Mouse (Mus musculus): ENCODE results near the gene Bend5.

Gene Bend5

GRCm38 (mm10) chr4:111442435-111443238 lies 27.8 kb downstream of the Bend5 start:
- peak; percentile 37 to 49 for DNase-seq

- DNase-seq, result no peak
Observed at GRCm38 (mm10) chr4:111443906-111444615, 29.3 kb downstream of the Bend5 start.

GRCm38 (mm10) chr4:111444616-111445160 lies 29.9 kb downstream of the Bend5 start:
- no peak for DNase-seq

- no peak for DNase-seq
Observed at GRCm38 (mm10) chr4:111447918-111448317, 33.1 kb downstream of the Bend5 start.

- DNase-seq, result no peak
Observed at GRCm38 (mm10) chr4:111448586-111448985, 33.8 kb downstream of the Bend5 start.

GRCm38 (mm10) chr4:111449442-111450199 lies 34.8 kb downstream of the Bend5 start:
- DNase-seq, result no peak

DNA sequence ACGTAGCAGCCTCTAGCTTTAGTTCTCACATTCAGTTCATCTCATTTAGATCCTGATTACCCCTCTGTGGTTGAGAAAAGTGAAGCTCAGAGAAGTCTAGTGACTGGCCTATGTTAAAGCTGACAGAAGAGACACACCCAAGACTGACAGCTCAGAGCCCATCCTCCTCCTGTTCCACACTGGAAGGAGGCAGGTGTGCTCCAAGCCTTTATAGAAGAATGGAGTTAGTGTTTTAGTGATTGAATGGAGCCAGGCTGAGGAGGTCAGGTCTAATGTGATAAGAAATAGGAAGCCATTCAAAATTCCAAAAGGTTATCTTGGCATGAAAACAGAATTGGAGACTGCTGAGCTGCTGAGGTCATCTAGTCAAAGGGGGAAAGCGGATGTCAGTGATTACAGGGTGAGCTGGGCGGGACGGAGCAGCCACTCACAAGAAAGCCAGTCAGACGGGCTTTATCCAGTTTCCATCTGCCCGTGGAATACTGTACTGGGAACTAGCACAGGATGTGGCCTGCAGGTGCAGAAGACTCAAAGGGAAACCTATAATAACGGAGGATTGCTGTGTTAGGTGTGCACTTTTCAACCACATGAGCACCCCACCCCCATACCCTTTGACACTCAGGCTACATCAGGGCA lies 36.6 kb downstream of the Bend5 start:
- no peak for DNase-seq

DNA sequence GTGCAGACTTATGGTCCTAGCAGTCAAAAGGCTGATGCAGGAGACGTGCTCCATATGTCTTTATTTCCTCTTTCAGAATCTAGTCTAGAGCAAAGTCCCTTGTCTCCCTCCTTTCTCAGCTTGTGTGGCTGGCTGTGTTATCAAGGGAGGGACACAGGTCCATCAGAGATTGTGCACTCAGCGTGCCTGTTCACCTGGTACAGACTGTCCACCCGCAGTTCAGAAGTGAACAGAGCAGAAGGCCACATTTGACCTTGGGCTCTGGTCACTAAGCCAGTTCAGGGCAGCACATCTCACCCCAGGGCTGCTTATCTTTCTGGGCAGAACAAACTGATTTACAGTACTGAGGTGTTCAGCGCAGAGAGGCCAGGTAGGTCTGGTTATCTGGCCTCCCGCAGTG lies 37.4 kb downstream of the Bend5 start:
- no peak for DNase-seq

GRCm38 (mm10) chr4:111453275-111453674 lies 38.5 kb downstream of the Bend5 start:
- DNase-seq, result no peak

DNA sequence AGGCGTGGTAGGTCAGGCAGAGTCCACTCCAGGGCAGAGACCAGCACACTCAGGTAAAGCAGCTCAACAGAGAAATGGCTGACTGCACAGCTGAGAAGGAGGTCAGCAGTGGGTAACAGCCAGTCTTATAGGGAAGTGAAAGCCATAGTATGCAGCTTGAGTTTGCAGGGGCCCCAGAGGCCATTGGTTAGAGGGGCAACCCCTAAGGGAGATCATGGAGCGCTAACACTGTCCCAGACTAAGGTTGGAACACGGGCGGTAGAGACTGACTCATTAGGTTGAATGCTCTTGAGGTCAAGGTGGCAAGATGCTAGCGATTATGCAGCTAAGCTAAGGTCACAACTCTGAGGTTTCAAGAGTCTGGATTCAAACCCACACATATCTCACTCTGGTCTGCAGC lies 40.8 kb downstream of the Bend5 start:
- peak; percentile 35 for DNase-seq

DNA sequence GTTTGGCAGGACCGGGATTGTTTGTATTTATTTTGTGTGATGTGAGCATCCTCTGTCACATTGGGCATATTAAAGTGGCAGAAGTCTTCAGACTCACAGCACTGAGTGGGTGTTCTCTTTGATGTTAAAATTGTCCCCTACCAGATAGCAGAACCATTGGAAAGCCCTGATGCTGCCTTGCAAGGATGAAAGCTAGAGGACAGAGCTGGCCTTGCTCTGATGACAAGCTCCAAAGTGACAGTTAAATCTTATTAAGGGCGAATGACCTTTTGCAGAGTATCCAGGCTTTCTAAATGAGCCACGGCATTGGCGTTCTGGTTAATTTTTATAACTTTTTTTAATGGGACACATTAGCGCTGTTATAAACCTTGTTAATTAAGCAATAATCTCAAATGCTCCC lies 42.8 kb downstream of the Bend5 start:
- DNase-seq, result no peak

DNA sequence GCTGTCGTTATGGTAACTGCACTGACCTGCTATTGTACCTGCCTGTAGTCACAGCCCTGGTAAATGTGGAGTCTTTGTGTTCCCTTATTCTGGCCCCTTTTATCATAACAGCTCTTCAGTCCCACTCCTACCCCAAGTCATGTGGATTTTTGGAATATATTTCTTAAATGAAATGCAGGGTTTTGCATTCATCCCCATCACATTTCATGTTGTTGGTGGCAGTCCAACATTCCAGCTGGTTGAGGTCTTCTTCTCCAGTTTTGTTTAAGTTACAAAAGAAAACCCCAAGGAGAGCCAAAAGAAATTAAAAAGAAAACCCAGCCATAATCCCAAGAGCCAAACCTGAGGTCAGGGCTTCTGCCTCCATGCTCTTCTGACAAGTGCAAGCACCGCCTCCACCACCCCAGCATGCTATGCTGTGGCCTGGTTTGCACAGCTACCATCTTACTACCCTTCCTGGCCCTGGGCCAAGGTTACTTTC lies 52.5 kb downstream of the Bend5 start:
- no peak for DNase-seq

- DNase-seq, result no peak
Observed at GRCm38 (mm10) chr4:111467796-111468195, 53.0 kb downstream of the Bend5 start.

- no peak for DNase-seq
Observed at GRCm38 (mm10) chr4:111469847-111470246, 55.0 kb downstream of the Bend5 start.

- DNase-seq, result no peak
Observed at GRCm38 (mm10) chr4:111471726-111472125, 56.9 kb downstream of the Bend5 start.

DNA sequence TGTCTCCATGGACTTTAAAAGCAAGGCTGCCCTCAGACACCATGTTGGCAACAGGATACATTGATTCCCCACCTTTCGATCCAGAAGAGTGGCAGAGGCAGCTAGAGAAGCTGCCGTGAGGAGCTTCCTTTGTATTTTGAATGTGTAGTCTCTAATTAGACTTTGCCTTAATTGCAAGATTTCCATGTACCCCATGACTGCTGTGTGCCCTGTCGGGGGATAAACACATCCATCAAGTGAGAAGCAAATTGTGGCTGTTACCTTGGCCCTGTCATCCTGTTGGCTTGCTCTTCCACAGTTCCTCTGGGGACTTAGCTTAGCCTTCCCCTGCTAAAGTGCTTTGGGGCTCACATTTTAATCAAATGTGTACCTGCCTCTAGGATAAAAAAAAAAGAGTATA lies 57.7 kb downstream of the Bend5 start:
- no peak for DNase-seq

DNA sequence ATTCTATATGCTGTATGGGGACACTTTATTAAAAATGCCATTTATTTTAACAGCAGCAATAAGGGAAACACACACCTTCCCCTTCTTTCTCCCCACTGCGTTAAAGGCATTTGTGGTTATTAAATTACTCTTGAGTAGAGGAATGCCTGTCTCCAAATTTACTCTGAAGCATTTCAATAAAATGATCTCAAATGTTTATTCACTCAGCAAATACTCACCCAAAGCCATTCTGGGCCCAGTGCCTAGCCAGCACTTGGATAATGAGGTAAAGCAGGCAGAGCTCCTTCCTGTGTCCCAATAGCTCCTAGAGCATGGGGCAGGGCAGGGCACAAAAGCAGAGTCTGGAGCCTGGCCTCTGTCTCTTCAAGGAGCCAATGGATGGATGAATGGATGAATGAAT lies 58.2 kb downstream of the Bend5 start:
- no peak for DNase-seq

DNA sequence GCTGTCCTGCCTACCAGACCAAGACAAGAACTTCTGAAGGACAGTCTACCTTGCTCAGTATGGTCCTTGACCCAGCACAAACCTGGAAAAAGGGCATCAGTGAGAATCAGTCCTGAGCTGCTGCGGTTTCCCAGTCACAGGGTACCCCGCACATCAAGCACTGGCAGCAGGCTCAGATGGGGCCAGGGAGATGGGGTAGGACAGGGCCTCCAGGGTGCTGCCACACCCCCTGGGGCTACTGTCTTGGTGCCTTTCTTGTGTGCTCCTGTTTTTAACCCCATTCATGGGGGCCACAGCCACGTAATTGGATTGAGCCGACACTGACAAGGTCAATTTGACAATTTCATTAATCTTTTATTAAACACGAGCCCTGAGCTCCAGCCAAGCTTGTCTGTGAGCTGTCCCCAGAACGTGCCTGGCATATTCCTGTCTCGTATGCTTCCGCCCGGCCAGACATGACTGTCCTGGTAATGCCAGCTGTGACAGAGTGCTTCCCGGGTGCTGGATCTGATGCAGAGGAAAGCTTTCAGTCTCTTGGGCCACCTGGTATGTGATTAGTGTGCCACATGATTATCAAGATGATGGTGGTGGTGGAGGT lies 60.7 kb downstream of the Bend5 start:
- no peak for DNase-seq

DNA sequence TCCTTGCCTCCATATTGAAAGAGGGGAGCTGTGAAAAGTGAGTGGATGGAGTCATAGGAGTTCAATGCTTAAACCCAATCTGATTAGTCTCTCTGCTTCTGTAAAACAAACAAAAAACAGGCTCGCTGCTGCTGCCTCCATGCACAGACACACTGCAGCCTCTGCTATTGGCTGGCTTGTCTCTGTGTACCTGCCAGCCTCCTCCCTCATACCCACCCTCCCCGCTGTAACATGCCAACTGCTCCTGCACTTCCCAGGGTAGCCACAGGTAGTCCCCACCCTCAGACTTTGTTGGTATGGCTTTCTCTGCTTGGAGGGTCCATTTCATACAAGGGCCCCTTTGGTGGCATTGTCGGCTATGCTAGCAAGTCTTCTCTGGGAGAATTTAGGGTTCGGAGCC lies 62.7 kb downstream of the Bend5 start:
- DNase-seq, result no peak

GRCm38 (mm10) chr4:111483499-111483898 lies 68.7 kb downstream of the Bend5 start:
- DNase-seq, result no peak

DNA sequence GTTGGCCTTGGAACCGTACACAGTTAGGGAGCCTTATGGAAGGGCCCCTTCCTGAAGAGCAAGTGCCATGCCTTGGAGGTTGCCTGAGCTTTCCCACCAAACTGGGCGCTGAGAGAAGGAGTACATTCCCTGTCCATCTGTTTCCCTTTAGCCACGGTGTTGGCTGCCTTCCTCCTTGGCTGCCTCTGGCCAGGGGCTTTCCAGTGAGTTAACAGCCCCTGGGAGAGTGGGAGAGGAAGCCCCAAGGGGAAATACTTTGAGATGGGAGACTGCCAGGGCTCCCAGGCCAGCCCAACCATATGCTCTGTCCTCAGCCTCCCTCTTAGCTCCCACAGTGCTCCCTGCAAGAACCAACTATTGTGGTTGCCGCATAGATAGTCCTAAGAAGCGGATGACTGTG lies 70.4 kb downstream of the Bend5 start:
- peak in 1 of 2 experiments; percentile 8 for DNase-seq

- no peak for DNase-seq
Observed at GRCm38 (mm10) chr4:111486187-111486586, 71.4 kb downstream of the Bend5 start.

Data from spleen, adult 18-20 months (tissue).